Mouse (Mus musculus): ENCODE measurements around the gene Dynlt1f.
"Not testable (repeated sequence)": the region's sequence is repeated elsewhere in the genome, so short reads cannot be mapped to it uniquely, and the experiment has no call there.

DNA sequence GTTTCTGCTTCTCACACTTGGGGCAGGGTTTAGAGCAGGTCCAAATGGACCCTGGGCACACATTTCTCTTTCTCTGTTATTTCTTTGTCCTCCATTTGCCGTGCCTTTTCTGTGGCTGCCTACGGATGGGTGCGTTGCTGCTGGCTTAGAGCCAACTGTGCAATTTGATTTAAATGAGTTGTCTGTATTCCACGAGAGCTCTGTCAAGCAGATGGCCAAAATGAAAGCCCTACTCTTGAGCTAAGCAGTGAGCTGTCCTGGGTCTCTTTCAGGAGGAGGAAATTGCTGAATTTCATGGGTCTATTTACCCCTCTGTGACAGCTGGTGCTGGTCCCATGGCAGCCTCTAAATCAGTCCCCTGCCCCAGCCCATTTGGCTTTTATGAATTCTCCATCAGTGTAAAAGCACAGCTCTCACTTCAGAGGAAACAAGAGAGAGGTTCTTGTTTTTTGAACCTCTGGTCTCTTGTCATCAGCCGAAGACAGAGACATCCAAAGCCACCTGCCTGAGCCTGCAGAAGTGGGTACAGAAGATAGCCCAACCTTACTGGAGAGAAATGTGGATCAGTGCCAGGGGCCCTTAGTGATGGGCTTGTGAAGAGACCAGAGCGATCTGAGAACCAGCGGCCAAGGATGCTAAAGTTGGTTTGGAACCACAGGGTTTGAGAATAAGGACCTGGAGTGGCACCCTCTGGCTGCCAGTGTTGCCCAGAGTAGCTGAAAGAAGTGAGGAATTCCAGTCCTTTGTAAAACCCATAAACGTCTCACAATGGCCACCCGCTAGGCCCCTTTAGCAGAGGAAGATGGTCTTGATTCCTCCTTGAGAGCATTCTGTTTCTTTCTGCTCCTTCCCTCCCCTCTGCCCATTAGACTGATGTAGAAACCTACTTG lies 47.9 kb upstream of the Dynlt1f start:
- not testable (repeated sequence) for TF ChIP-seq CTCF, EP300 (IDR thresholded peaks at IDR 0.05; ENCODE audit: low read depth)

Data from heart, postnatal 0 days (tissue).